Mouse (Mus musculus): ENCODE data around the gene Tchp. TPM values are rescaled to one million over a fixed set of nuclear protein-coding genes. Genes with fewer than 3 reads are reported as not detected.

Gene Tchp
- polyA plus RNA-seq, 1 experiment from 2014 or later: 21.5 TPM

- H3K27me3 ChIP-seq: no peaks in the 10 kb centered on the region
- 84% methylated on average over 8 of the region's 8 CpGs for WGBS
- H3K4me3 ChIP-seq: peak overlapping the region; percentile 88; the same call in 1 of the 2 replicates
- H3K36me3 ChIP-seq: no peaks in the 10 kb centered on the region
- no peaks in the 10 kb centered on the region for H3K9me3 ChIP-seq
- no peak for ATAC-seq (ENCODE audit: low FRiP score, low read depth)
- H3K4me1 ChIP-seq: peaks cover 35% of the 10 kb centered on the region
- peak overlapping the region; percentile 85 for H3K4me2 ChIP-seq (replicated peaks)
- no peak overlapping the region for H3K27ac ChIP-seq (replicated peaks)
- no peak overlapping the region for H3K9ac ChIP-seq (replicated peaks)
These were observed 64.2 kb downstream of the Tchp start for GRCm38 (mm10) chr5:114771796-114772195.

Small RNA genes within 50 kb of the gene (microRNA-seq; reads per million reads assigned to microRNA genes)
- gene Mir7028: not detected

Other genes with a start within 250 kb of the Tchp start
- gene Fam222a, start 139.7 kb upstream of the Tchp start, polyA plus RNA-seq (2016; fragmentation: Nextera tagmentation; extraction: Ambion mirVana): 9.4 and 10.2 TPM in 2 replicates
- gene Trpv4, start 49.3 kb upstream of the Tchp start, polyA plus RNA-seq (2016; fragmentation: Nextera tagmentation; extraction: Ambion mirVana): 0.20 and 0.69 TPM in 2 replicates
- gene Gltp, start 16.8 kb upstream of the Tchp start, polyA plus RNA-seq (2016; fragmentation: Nextera tagmentation; extraction: Ambion mirVana): 60.6 and 62.0 TPM in 2 replicates
- gene Ankrd13a, start 66.9 kb downstream of the Tchp start, polyA plus RNA-seq (2016; fragmentation: Nextera tagmentation; extraction: Ambion mirVana): 71.1 and 77.7 TPM in 2 replicates
- 48.4 and 52.6 TPM in 2 replicates for gene Git2, start 67.8 kb downstream of the Tchp start, polyA plus RNA-seq (2016; fragmentation: Nextera tagmentation; extraction: Ambion mirVana)
- gene 1500011B03Rik, start 115.7 kb downstream of the Tchp start, polyA plus RNA-seq (2016; fragmentation: Nextera tagmentation; extraction: Ambion mirVana): 154 and 167 TPM in 2 replicates
- gene 4930519G04Rik, start 145.9 kb downstream of the Tchp start, polyA plus RNA-seq (2016; fragmentation: Nextera tagmentation; extraction: Ambion mirVana): not detected in 2 replicates
- gene Gm9936, start 150.9 kb downstream of the Tchp start, polyA plus RNA-seq (2016; fragmentation: Nextera tagmentation; extraction: Ambion mirVana): 0.47 and 0.71 TPM in 2 replicates
- 1.4 and 2.0 TPM in 2 replicates for gene Oasl2, start 189.2 kb downstream of the Tchp start, polyA plus RNA-seq (2016; fragmentation: Nextera tagmentation; extraction: Ambion mirVana)
- 0.19 TPM in 1 of 2 replicates, not detected in the other for gene Oasl1, start 215.5 kb downstream of the Tchp start, polyA plus RNA-seq (2016; fragmentation: Nextera tagmentation; extraction: Ambion mirVana)
- 62.9 and 63.1 TPM in 2 replicates for gene 2210016L21Rik, start 234.4 kb downstream of the Tchp start, polyA plus RNA-seq (2016; fragmentation: Nextera tagmentation; extraction: Ambion mirVana)